Mouse (Mus musculus): ENCODE measurements around the gene Syn3. TPM values are rescaled to one million over a fixed set of nuclear protein-coding genes. Genes with fewer than 3 reads are reported as not detected.

Syn3 gene
- polyA plus RNA-seq, 1 experiment, result 7.5 TPM

DNA sequence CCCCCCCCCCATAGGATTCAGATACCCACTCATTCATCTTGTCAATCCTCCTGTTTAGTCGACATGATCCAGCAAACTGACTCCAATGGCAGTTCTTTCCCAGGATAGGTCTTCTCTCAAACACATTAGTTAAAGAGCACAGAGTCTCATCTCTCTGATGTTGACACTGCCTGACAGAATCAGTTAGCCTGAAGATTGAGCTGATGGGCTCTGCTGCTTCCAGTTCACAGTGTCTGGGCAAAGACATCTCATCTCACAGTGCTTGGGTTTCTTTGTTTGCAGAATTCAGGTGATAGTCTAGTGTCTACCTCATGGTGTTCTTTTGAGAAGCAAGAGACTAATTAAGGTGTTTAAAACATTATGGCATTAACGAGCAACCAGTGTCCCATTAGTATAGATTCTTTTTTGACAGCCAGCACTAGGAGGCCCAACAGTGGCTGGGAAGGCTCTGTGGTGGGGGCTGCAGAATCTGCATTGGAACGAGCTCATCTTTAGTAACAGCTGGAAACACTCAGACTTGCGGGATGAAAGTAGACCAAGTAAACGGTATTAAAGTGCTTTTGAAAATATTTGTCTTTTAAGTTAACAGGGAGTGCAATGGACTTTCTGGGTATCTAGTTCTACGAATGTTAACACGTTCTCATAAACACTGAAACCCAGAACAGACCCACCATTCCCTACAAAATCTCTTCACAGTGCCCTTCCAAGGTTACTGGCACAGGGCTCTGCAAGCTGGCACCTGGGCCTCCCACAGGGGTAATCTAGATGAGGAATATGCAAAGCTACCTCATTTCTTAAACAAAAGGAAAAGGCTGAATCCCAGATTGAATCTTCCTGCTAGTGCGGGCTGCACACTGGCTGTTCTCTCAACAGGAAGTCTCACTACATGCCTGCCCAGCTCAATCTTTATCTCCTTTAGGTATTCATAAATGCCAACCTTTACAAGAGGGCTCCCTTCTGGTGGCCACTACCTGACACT lies 24.2 kb downstream of the Syn3 start:
- Histone ChIP-seq H3K4me3 (ENCODE audit: insufficient read depth, low read length) (no peak overlapping the region), H3K4me1 (ENCODE audit: control insufficient read depth, insufficient read depth, low read length) (no peaks in the 10 kb centered on the region), H3K27ac (ENCODE audit: insufficient read depth, low read length) (no peak overlapping the region)
- TF ChIP-seq POLR2A (IDR thresholded peaks at IDR 0.05; ENCODE audit: extremely low read depth, insufficient read depth, low read length), result no peak
- no peak for TF ChIP-seq CTCF (IDR thresholded peaks at IDR 0.05; ENCODE audit: extremely low read depth, insufficient read depth, low read length)

DNA sequence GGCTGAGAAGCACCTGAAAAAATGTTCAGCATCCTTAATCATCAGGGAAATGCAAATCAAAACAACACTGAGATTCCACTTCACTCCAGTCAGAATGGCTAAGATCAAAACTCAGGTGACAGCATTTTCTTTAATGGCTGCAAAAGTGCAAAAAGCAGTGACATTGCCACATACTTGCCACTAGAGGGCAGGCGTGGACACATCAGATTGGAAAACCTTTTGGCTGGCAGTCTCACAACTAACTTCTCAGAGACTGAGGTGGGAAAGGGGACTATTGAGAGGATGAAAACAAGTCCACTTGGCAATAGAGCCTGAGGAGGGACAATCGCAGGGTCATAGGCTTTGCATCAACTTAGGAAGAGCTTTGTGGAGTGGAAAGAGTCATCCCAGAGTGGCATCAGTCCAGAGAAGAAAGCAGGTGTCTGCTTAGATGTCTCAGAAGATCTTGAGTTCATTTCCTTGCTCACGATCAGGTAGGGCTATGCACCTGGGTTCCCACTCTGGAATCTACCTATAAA lies 25.0 kb downstream of the Syn3 start:
- TF ChIP-seq CTCF (IDR thresholded peaks at IDR 0.05; ENCODE audit: extremely low read depth, insufficient read depth, low read length) (peak; percentile 88), POLR2A (IDR thresholded peaks at IDR 0.05; ENCODE audit: extremely low read depth, insufficient read depth, low read length) (no peak)
- no peak overlapping the region for H3K4me3 ChIP-seq (ENCODE audit: insufficient read depth, low read length)
- H3K4me1 ChIP-seq (ENCODE audit: control insufficient read depth, insufficient read depth, low read length), result no peaks in the 10 kb centered on the region
- H3K27ac ChIP-seq (ENCODE audit: insufficient read depth, low read length), result no peak overlapping the region

- Histone ChIP-seq H3K27ac (ENCODE audit: insufficient read depth, low read length) (no peak overlapping the region), H3K4me3 (ENCODE audit: insufficient read depth, low read length) (no peak overlapping the region), H3K4me1 (ENCODE audit: control insufficient read depth, insufficient read depth, low read length) (no peaks in the 10 kb centered on the region)
- TF ChIP-seq POLR2A (IDR thresholded peaks at IDR 0.05; ENCODE audit: extremely low read depth, insufficient read depth, low read length) (no peak), CTCF (IDR thresholded peaks at IDR 0.05; ENCODE audit: extremely low read depth, insufficient read depth, low read length) (no peak)
These were observed 29.8 kb downstream of the Syn3 start for GRCm38 (mm10) chr10:86468612-86469546.

GRCm38 (mm10) chr10:86463538-86464199 lies 35.0 kb downstream of the Syn3 start:
- H3K27ac ChIP-seq (ENCODE audit: insufficient read depth, low read length), result no peak overlapping the region
- TF ChIP-seq POLR2A (IDR thresholded peaks at IDR 0.05; ENCODE audit: extremely low read depth, insufficient read depth, low read length) (no peak), CTCF (IDR thresholded peaks at IDR 0.05; ENCODE audit: extremely low read depth, insufficient read depth, low read length) (peak; percentile 87)
- no peaks in the 10 kb centered on the region for H3K4me1 ChIP-seq (ENCODE audit: control insufficient read depth, insufficient read depth, low read length)
- H3K4me3 ChIP-seq (ENCODE audit: insufficient read depth, low read length), result no peak overlapping the region

GRCm38 (mm10) chr10:86459643-86460042 lies 39.1 kb downstream of the Syn3 start:
- Histone ChIP-seq H3K4me1 (ENCODE audit: control insufficient read depth, insufficient read depth, low read length) (peaks cover 3% of the 10 kb centered on the region; the same call in 1 of the 2 replicates), H3K27ac (ENCODE audit: insufficient read depth, low read length) (no peak overlapping the region), H3K4me3 (ENCODE audit: insufficient read depth, low read length) (no peak overlapping the region)
- no peak for TF ChIP-seq CTCF (IDR thresholded peaks at IDR 0.05; ENCODE audit: extremely low read depth, insufficient read depth, low read length)
- TF ChIP-seq POLR2A (IDR thresholded peaks at IDR 0.05; ENCODE audit: extremely low read depth, insufficient read depth, low read length), result no peak

DNA sequence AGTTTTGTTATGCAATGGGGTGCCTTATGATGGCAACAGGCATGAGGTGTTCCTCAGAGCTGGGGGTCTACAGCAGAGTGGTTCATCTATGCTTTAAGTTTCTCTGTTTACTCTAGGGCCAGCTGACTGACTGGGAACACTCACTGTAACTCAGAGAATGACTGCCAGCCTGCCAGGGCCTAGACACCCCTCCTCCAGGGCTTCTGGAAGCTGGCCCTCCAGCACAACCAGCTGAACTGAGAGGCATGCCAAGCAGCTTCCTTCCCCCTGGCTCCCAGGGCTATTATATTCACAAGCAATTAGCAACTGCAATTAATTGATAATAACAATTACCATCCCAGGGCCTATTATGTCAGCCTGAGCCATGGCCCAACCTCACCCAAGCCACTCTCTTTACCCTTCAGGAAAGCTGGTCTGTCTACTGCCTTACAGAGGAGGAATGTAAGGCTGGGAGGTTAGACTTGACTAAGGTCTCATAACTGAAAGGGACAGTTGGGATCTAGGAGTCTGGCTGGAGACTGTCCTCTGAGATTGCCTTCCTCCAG lies 41.0 kb downstream of the Syn3 start:
- TF ChIP-seq POLR2A (IDR thresholded peaks at IDR 0.05; ENCODE audit: extremely low read depth, insufficient read depth, low read length) (no peak), CTCF (IDR thresholded peaks at IDR 0.05; ENCODE audit: extremely low read depth, insufficient read depth, low read length) (no peak)
- 0 out of 2 replicates have a peak overlapping the region, but pooled peaks have one; percentile 61 for H3K27ac ChIP-seq (ENCODE audit: insufficient read depth, low read length)
- H3K4me1 ChIP-seq (ENCODE audit: control insufficient read depth, insufficient read depth, low read length), result peaks cover 3% of the 10 kb centered on the region; the same call in 1 of the 2 replicates
- H3K4me3 ChIP-seq (ENCODE audit: insufficient read depth, low read length), result no peak overlapping the region

DNA sequence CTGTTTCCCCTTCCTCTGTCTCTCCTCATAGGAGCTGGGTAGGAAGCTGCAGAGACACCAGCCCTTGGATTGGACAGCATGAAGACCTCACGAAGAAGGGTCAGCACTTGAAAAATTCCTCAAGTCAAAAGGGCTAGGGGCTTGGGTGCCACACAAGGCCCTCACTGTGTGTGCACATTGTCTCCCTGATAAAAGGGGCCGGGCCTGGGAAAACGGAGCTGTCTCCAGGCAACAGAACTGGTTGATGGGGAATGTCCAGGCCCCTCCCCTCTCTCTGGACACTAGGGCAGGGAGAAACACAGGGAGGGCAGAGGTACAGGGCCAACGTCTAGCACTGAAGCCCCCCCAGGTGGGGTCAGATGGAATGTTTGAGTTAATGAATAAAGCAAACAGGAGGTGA lies 41.5 kb downstream of the Syn3 start:
- Histone ChIP-seq H3K4me1 (ENCODE audit: control insufficient read depth, insufficient read depth, low read length) (peaks cover 3% of the 10 kb centered on the region; the same call in 1 of the 2 replicates), H3K27ac (ENCODE audit: insufficient read depth, low read length) (0 out of 2 replicates have a peak overlapping the region, but pooled peaks have one; percentile 61), H3K4me3 (ENCODE audit: insufficient read depth, low read length) (no peak overlapping the region)
- TF ChIP-seq POLR2A (IDR thresholded peaks at IDR 0.05; ENCODE audit: extremely low read depth, insufficient read depth, low read length) (no peak), CTCF (IDR thresholded peaks at IDR 0.05; ENCODE audit: extremely low read depth, insufficient read depth, low read length) (no peak)

DNA sequence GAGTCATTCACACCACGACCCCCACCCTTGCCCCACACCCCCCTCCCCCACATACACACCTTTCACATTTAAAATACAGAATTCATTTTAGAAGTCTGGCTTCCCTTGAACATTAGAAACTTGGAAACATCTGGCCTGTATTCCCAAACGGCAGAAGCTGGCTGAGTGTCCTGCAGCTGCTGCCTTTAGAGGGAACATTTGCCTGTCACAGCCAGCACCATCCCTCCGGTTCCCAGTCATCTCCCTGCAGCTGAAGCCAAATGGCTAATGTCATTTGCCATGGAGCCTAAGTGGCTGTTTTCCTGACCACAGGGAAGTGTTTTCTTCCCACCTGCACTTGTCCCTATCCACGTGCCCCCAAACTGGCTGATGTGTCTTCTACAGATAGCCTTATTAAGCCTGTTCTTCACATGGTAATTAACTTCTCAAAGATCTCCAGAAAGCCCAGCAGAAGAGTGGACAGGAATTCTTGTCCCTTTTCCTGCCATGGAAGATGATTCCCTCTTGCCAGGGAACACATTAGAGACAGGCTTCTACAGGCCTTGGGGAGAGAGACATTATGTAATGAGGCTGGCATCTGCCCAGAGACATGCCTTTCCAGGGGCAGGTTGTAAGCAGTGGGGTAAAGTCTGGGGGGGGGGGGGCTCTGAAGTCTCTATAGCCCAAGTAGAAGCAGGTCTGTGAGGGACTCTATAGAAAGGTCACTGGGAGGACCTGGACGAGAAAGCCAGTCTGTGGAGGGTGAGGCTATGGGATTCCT lies 43.2 kb downstream of the Syn3 start:
- peaks cover 3% of the 10 kb centered on the region; the same call in 1 of the 2 replicates for H3K4me1 ChIP-seq (ENCODE audit: control insufficient read depth, insufficient read depth, low read length)
- TF ChIP-seq CTCF (IDR thresholded peaks at IDR 0.05; ENCODE audit: extremely low read depth, insufficient read depth, low read length) (no peak), POLR2A (IDR thresholded peaks at IDR 0.05; ENCODE audit: extremely low read depth, insufficient read depth, low read length) (no peak)
- H3K4me3 ChIP-seq (ENCODE audit: insufficient read depth, low read length), result no peak overlapping the region
- H3K27ac ChIP-seq (ENCODE audit: insufficient read depth, low read length), result no peak overlapping the region

All from cortical plate, adult 2 months (tissue).